Mouse (Mus musculus): ENCODE data around the gene Nfib.

The Nfib gene

DNA sequence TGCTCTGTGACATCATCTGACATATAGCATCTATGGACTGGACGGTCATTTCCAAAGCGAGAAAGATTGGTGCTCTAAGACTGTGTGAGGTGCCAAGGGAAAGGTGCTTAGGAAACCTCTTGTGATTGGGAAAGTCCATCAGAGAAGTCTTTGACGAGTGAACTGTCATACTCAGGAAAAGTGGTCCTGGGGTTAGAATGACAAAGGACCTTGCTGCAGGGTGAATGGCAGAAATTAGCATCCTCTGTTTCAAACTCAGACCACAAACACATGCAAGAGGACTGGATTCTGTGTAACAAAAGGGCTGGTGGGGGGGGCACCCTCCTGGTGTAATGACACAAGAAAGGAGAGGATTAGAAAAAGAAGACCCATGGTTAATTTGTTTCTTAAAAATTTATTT is 274.7 kb downstream of the Nfib start:
- CTCF ChIA-PET: no interaction called here

DNA sequence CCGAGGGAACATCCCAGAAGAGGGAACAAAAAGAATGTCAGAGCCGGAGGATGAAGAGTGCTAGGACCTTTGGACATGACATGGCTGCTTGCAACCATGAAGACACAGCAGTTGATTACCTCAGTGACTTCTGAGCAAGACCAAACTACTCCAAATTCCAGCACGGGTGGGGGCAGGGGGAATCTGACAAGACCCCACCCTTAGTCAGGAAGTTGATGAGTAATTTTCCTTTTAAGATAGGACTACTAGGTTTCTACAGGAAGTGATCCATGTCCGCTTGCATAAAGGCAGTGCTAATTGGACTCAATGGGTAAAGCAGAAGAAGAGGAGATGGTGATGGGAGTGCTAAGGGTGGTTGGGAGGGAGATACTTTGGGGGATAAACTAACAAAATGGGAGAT is 279.3 kb downstream of the Nfib start:
- CTCF ChIA-PET: no interaction called here

DNA sequence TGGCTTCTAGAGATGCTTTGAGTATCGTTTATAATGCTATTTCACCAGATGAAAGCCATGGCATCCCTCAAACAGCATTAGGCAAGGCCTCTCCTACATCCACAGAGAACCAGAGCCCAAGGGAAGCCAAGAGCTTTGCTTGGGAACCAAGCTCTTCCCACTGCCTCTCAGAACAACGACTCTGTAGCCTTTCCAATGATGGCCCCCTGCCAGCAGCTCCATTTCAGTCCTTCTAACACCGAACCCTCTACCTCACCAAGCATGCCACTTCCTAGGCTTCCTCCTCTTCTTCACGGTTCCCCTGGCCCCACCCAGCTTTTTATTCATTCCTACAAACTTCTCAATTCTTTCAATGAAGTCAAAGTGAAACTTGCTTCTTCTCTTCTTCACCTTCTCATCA is 287.3 kb downstream of the Nfib start:
- CTCF ChIA-PET: no interaction called here

DNA sequence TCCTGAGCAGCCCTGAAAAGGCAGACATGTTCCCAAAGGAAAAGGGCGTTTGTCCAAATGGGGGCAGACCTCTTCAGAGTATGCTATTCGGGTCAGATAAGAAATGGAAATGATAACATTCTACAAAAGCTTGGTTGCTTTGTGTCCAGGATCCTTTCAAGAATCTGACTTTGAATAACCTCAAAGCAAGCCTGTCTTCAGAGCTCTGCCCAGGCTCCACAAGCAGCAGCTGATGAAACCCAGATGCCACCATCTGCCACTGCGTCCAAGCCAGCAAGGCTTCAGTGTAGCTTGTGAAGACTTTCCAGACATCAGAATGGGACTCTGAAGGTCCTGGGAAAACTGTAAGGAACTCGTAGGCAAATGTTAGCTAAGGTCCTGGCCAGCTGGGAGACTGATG is 289.7 kb downstream of the Nfib start:
- CTCF ChIA-PET: no interaction called here

DNA sequence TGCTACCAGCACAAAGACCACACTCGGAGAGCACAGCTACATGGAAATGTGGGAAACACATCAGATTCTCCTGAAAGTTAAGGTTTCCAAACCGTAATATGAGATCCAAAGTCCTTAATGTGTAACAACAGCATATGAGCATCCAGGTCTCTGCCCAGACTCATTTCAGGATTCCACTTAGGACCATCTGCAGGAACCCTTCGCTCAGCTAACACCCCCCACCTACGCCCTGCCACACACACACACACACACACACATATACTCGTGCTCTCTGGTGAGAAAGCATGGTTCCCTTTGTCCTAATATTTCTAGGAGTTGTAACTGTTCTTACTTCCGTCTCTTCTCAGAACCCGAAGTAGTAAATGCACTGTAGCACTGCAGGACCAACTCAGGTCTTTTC is 292.9 kb downstream of the Nfib start:
- CTCF ChIA-PET: no interaction called here

DNA sequence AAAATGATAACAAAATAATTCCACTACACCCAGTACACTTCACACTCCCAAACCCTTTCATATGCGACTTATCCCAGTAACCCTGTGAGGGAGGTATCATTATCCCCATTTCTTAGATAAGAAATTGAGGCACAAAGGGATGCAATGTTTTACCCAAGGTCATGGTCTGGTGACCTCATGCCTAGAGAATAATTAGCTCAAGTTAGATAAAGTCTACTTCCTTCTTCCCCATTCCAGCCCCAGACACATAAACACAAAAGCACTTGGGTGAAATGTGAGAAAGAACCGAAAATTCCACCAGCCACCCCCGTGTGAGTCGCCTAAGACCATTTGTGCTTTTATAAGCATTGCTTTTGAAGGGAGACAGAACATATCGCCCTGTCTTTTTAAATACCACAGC is 293.6 kb downstream of the Nfib start:
- CTCF ChIA-PET: no interaction called here

DNA sequence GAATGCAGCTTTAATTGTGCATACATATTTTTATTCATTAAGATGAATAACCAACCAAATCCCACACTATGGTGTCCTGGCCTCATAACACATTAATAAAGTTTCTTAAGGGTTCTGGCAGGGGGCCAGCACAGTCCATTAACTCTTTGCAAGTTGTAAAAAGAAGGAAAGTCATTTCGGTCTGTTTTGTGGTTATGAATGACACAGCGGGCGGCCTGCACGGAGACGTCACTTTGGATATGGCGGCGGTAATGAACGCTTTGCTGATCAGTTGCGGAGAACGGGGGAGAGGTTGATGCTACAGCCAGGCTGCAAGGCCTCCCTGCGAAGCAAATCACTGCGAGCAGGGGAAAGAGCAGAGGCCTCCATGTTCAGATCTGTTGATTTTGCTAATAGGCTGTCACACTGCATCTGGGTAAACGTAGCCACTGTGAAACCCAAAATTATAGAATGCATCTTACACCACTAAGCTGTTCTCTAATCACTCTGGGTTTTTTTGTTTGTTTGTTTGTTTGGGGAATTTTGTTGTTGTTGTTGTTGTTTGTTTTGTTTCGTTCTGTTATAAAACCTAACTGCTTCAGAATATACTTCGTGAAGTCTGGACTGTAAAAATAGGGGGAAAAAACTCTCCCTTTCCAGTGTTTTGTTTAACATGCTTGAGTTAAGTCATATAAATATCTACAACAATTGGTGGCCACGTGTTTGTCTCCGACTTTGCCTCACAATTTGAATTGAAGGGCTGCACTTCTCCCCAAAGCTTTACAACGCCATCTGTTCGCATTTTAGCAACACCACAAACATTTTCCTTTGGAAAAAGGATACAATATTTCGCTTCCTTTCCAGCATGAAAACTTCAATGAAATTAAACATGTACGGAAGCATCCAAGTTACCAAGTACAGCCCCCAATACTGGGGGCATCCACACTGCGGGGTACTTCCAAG is 296.8 kb downstream of the Nfib start:
- CTCF ChIA-PET: no interaction called here

DNA sequence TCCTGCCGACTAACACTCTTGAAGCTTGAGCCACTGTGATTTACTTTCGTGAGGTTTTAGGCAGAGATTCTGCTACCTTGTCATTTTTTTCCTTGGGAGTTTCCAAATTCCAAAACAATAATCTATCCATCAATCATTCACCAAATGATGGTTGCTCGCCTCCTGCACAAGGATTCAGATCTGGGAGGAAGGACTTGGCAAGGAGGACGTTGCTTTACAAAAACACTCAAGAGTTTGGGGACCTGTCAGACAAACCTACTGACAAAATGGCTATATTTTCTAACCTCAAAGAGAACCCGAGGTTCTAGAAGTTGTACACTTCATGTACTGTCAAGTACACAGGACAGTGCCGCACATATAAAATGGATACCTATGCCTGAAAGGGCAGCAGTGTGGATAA is 299.0 kb downstream of the Nfib start:
- CTCF ChIA-PET: no interaction called here

DNA sequence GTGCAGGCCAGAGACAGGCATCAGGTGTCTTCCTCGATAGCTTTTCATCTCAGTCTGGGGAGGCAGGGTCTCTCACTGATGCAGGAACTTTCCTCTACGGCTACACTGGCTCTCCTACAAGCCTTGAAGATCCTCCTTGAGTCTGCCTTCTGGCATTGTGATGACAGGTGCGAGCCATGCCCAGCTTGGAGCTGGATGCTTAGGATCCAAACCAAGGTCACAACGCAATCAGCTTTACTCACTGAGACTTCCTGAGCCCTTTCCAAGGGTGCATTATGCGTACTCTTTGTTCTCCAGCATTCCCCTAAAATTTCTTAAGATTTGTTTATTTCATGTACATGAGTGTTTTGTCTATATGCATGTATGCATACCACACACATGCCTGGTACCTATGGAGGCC is 299.8 kb downstream of the Nfib start:
- CTCF ChIA-PET: no interaction called here

DNA sequence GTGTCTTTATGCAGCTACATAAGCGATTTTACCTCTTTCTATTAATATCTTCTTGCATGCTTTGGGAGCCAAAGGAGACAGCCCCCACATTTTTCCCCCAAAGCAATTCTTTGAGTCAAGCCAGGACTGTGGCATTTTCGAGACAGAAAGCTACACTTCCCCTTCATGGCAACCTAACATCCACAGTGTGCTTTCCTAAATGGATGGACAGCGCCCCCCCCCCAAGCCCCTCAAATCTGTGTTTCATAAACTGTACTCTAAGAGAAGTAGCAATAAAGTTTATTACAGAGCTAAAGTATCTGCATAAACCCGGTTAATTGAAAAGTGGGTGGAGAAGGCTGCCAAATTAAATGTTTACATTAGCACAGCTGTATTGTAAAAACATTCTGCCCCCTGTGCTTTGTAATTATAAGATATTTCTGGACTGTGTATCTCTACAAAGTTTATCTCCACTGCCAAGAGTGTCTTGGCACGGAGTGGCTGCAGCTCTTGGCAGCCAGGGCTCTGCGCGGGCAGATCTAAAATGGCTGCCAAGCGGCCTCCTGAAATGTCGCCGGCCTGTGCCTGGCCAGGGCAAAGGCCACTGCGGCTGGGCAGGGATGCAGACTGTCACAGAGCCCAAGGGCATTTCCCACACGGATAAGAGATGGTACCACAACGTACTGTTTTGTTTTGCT is 301.4 kb downstream of the Nfib start:
- CTCF ChIA-PET: no interaction called here

DNA sequence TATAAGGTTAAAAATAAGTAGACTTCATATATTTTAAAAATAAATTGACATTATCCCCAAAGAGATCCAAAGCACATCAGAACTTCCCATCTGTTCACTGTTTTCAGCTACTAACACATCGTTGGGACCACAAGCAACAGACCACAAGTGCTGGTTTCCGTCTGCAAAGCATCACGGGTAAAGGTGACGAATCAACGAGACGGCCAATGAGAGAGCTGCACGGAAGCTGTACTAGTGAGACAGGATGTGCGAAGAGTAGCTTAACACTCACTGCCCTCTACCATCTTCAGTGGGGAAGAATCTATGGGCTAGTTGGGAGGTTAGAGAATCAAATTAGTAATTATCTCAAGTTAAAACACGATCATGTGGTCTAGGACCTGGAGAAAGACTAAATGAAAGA is 302.9 kb downstream of the Nfib start:
- CTCF ChIA-PET: no interaction called here

DNA sequence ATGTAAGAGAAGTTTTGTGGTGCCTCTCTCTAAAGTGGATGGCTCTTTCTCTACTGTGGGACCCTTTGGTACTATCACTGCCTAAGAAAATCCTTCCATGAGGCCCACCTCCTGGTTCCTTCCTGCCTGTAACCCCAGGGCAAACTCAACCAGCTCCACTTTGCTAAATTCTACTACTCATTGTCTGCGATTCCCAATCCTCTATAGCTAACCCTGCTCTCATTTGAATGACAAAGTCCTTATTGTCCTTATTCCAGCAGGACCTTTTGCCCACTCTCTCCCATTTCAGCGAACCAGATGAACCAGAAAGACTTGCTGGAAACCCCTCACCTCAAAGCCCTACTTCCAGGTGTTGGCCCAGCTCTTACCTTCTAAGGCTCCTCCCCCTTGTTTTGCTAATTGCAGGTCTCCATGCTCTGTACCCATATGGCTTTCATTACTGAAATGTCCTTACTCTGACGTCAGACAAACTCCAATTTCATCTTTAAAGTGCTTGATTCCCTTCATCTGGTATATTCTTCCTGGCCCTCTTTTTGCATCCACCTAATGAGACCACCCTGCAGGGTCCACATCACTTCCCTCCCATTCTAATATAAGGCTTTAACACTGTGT is 304.0 kb downstream of the Nfib start:
- CTCF ChIA-PET: no interaction called here

DNA sequence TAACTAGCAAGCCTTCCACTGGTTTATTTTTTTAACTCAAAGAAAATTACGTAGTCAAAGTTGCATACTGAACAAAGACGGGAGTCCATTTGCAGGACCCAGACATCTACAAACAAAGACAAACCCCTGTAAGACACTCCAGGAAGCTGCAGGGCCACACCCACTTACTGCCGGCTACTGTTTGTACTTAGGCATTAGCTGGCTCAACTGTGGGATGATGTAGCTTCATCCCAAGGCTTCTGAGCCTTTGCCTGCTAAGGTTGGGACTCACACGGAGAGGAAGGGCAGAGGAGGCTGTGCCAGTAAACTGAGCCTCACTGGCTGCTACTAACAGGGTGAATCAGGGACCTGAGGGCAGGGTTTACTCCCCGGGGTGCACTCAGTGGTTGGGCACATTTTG is 305.0 kb downstream of the Nfib start:
- CTCF ChIA-PET: no interaction called here

DNA sequence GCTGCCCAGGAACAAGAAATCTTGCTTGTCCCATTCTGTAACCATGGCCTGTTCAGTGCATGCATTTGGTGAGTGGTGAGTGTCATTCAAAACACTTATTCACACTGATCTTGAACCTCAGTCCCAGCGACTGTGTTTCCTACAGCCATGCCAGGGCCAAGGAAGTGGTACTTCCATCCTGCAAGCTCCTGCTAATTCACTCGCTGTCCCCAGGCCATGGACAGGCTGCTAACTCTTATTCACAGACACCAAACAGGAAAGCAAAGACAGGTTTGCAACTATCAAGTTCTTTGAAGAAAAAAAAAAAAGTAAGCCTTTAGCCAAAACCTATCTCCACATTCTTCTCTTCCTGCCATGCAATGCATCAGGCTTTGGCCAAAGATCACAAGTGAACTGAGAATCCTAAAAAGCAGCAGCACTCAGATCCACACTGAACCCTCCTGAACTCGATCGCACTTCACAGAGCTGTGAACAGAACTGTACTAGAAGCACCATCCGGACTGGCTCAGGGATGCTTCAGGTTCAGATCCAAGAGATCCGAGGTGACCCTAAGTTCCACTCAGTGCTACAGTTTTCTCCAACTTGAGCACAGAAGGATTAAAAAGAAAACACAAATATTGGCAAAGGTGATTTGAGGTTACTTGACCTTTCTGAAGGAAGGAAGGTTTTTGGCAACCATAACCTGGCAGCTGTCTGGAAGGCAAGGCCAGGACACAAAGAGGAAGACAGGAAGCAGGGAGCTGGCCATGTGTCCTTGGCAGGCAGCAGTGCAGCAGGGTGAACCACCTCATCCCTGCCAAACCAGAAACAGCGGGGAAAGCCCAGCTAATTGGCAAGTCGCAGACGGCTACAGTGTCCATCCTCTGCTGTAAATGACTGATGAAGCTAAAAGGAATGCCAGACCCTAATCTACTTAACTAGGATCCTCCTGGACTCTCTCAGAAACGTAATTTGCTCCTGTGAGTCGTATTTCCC is 305.9 kb downstream of the Nfib start:
- CTCF ChIA-PET: no interaction called here

DNA sequence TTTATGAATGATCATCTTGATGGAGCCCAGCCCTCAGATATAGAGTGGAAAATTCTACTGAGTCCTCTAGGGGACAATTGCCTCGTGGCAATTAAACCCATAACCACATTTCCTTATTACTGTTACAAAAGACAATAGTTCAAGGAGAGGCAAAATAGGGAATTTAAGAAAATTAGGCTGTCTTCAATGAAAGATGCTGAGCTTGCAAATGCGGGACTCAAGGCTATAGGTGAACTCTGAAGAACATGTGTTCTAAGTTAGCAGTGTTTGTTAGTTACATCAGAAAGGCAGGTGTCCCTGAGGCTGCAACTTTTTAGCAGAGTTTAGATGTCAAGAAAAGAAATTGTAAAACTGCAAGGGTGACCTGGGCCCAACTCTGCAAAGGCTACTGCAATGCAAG is 307.3 kb downstream of the Nfib start:
- CTCF ChIA-PET: interaction anchor here (0.6 kb wide), 1 partner anchor 1181 kb away, joined by 8 read pairs; no protein-coding TSS in a partner anchor

DNA sequence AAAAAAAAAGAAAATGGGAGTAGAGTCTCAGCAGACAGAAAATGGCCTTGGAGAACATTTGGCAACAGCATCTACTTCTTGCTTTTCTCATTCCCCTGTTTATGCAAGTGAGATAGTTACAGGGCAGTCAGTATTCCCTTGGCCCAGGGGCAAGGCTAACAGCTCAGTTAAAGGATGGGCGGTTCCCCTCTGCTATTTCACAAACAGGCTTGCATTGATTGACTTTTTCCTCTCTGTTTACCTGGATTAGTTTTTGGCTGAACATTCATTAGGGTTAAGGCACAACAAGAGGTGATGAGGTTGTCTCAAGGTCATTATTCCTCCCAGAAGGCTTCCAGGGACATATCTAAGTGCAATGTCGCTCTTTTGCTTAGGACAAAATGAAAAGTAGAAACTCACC is 308.7 kb downstream of the Nfib start:
- CTCF ChIA-PET: no interaction called here

DNA sequence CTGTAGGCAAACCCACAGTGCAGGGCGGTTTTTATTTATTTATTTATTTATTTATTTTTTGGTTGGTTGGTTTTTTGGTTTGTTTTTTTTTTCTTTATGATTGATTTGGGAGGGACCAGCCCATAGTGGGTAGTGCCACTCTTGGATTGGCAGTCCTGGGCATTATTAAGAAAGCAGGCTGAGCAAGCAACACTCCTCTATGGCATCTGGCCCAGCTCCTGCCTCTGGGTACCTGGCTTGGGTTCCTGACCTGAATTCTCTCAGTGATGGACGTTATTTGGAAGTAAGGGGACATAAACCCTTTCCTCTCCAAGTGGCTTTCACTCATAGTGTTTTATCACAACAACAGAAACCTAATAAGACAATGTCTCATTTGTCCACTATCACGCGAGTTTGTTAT is 309.5 kb downstream of the Nfib start:
- CTCF ChIA-PET: no interaction called here

DNA sequence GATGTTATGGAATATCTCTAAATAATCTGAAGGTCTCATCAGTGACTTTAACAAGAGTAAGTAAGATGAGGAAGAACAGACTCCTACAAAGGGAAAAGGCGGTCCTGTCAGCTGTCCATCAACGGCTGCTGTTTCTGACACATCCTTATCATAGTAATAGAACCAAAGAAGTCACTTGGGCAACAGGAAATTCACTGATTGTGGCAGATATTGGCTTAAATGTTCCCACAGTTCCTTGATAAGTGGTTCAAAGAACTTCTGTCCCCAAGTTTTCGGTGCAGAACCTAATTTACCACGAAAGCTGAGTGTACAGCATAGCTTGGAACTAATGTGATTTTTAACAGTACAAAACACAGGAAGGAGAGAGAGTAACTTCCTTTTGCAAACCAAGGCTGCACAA is 311.2 kb downstream of the Nfib start:
- CTCF ChIA-PET: no interaction called here

DNA sequence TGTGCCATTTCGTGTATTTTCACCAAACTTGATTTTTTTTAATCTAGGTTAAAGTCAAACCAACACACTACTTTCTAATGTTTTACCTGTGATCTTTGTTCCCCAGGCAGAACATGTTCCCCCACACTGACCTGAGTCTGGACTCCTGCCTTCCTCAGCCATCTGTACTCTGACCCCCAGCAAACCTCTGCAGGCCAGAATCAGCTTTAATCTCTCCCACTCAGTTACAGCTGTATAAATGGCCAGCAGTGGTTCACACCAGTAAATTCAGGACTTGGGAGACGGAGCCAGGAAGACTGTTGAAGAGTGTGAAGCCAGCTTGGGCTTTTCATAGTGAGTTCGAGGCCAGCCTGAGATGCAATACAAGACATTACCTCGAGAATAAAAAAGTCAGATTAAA is 312.5 kb downstream of the Nfib start:
- CTCF ChIA-PET: no interaction called here

DNA sequence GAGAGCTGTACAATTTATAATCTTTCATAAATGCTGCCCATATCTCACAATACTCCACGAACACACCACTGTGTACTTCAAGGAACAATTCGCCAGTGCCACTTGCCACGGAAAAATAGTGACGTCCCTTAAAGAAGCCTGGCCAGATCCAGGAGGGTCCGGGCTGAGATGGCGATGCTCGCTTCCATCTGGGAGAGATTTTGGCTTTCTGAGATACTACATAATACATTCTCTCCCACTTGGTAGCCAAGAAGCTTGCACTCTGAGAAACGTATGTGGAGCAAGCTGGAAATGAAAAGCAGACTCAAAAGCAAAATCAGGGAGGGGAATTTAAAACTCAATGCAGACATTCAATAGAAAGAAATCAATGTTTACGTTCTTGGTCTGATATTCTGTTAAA is 313.1 kb downstream of the Nfib start:
- CTCF ChIA-PET: no interaction called here

DNA sequence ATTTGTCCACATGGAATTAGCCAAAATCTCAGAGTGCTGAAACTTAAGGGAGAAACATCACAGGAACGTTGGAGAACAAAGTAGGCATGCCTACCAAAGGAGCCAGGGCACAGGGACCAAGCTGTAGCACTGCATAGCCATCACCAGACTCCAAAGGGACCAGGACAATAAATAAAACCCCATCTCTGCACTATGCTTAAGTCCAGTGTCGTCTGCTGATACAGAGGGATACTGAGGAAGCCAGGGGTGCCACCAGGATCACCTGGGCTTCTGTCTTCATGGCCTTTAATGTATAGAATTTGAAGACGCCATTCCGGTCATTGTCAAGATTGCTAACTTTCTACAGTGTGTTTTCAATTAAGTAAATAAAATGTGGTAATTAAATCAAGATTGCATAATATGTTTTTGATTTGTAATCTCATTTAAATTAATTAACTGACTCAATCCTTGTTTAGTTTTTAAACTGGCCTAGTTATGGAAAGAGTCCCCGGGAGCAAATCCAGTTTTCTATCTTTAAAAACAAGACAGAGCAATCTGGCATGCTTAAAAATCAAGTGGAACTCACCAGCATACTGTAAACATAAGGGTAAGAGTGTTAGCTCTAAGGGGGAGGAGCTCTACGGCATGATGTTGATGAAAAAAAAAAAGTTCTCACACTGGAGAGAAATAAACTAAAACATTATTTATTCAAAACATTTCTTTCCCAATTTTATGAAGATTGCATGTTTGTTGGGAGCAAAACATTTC is 313.7 kb downstream of the Nfib start:
- CTCF ChIA-PET: no interaction called here

Measured in spleen, embryonic (tissue).